Mouse (Mus musculus) skeletal muscle tissue, postnatal 0 days (tissue): ENCODE results near the gene Mepce. TPM values are rescaled to one million over a fixed set of nuclear protein-coding genes. Genes with fewer than 3 reads are reported as not detected.

ENCODE experiments used
- polyA plus RNA-seq: library from polyadenylated mRNA; unstranded; fragments of >200 nt; fragmentation: Nextera tagmentation; extraction: Ambion mirVana; gene quantifications from 2 replicates; pipeline ENCODE4 v1.2.1, GENCODE M21; 2015

The Mepce gene
- 5.2 and 7.2 TPM in 2 replicates for polyA plus RNA-seq

GRCm38 (mm10) chr5:137787151-137787928, at the start of gene Mepce, which contains the start of gene Zcwpw1:
Gene Mepce, minus strand, starts transcription at chr5:137787655.
Gene Zcwpw1, plus strand, starts transcription at chr5:137787798.

DNA sequence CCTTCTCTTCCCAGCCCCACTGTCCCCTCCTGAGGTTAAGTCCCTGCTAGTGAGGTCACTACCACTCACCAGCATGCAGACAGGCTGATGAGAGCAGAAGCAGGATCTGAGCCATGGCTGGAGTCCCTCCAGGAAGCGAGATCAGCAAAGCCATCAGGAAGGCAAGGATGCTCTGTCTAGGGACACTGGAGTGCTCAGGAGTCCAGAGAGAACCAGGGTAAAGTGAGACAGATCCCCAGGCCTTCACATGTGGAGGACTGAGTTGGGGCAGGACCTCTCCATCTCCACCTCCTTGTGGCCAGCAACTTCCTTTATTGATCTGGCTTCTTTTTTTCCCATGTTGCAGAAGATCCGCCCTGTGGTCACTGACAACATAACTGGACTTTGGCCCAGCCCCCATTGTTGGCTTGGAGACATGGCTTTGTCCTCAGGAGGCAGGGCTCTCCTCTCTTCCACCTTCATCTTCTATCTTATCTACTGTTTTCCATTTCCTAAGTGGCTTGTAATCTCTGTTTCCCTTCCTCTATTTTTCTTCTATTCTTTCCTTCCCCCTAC, 48.6 kb upstream of the Mepce start, which contains the start of gene Pilra:
Gene Pilra, minus strand, starts transcription at position 316 of the 555 bp plus-strand sequence.

GRCm38 (mm10) chr5:137778635-137779034, 8.8 kb downstream of the Mepce start, which contains the start of gene Ppp1r35:
Gene Ppp1r35, plus strand, starts transcription at chr5:137778849.

GRCm38 (mm10) chr5:137745214-137746171, 42.0 kb downstream of the Mepce start, which contains the start of gene Tsc22d4:
Gene Tsc22d4, plus strand, starts transcription at chr5:137745730.

GRCm38 (mm10) chr5:137741023-137741931, 46.2 kb downstream of the Mepce start, which contains the start of gene Nyap1:
Gene Nyap1, minus strand, starts transcription at chr5:137741607.

Other genes starting within 250 kb of the Mepce start
- gene Actl6b, start 234.1 kb downstream of the Mepce start, polyA plus RNA-seq, result not detected in 2 replicates
- gene Tfr2, start 217.8 kb downstream of the Mepce start, polyA plus RNA-seq, result 0.33 and 0.40 TPM in 2 replicates
- 22.7 and 27.7 TPM in 2 replicates for gene Mospd3, start 186.6 kb downstream of the Mepce start, polyA plus RNA-seq
- 237 and 321 TPM in 2 replicates for gene Pcolce, start 173.9 kb downstream of the Mepce start, polyA plus RNA-seq
- gene Fbxo24, start 158.7 kb downstream of the Mepce start, polyA plus RNA-seq, result 0.21 and 0.44 TPM in 2 replicates
- gene Lrch4, start 158.5 kb downstream of the Mepce start, polyA plus RNA-seq, result 17.9 and 19.9 TPM in 2 replicates
- 3.1 and 4.4 TPM in 2 replicates for gene Gm20605, start 158.5 kb downstream of the Mepce start, polyA plus RNA-seq
- 2.5 and 3.3 TPM in 2 replicates for gene Sap25, start 146.3 kb downstream of the Mepce start, polyA plus RNA-seq
- 0.81 and 3.8 TPM in 2 replicates for gene Irs3, start 141.9 kb downstream of the Mepce start, polyA plus RNA-seq
- gene Agfg2, start 102.9 kb downstream of the Mepce start, polyA plus RNA-seq, result 4.1 and 7.5 TPM in 2 replicates
- gene Nyap1, start 46.0 kb downstream of the Mepce start, polyA plus RNA-seq, result 0.17 and 0.22 TPM in 2 replicates
- gene Tsc22d4, start 41.9 kb downstream of the Mepce start, polyA plus RNA-seq, result 150 and 163 TPM in 2 replicates
- gene Ppp1r35, start 8.8 kb downstream of the Mepce start, polyA plus RNA-seq, result 13.6 and 19.4 TPM in 2 replicates
- gene Zcwpw1, start 143 bp upstream of the Mepce start, polyA plus RNA-seq, result 6.5 and 7.4 TPM in 2 replicates
- 2.2 and 3.2 TPM in 2 replicates for gene Pilra, start 48.6 kb upstream of the Mepce start, polyA plus RNA-seq
- gene Pilrb1, start 70.5 kb upstream of the Mepce start, polyA plus RNA-seq, result 0.94 and 1.7 TPM in 2 replicates
- gene Pilrb2, start 84.2 kb upstream of the Mepce start, polyA plus RNA-seq, result 4.2 and 4.9 TPM in 2 replicates
- 0.05 and 0.11 TPM in 2 replicates for gene Cyp3a13, start 134.0 kb upstream of the Mepce start, polyA plus RNA-seq
- gene Gjc3, start 175.4 kb upstream of the Mepce start, polyA plus RNA-seq, result 2.6 and 2.8 TPM in 2 replicates
- gene Azgp1, start 193.9 kb upstream of the Mepce start, polyA plus RNA-seq, result 0.11 and 0.55 TPM in 2 replicates
- not detected in 2 replicates for gene Smok3a, start 233.6 kb upstream of the Mepce start, polyA plus RNA-seq
- gene Smok3b, start 233.8 kb upstream of the Mepce start, polyA plus RNA-seq, result not detected in 2 replicates